Mouse (Mus musculus): ENCODE results near the gene 1810024B03Rik. TPM values are rescaled to one million over a fixed set of nuclear protein-coding genes. Genes with fewer than 3 reads are reported as not detected.

Gene 1810024B03Rik
- polyA plus RNA-seq, 1 experiment from 2014 or later, result 3.1 TPM

DNA sequence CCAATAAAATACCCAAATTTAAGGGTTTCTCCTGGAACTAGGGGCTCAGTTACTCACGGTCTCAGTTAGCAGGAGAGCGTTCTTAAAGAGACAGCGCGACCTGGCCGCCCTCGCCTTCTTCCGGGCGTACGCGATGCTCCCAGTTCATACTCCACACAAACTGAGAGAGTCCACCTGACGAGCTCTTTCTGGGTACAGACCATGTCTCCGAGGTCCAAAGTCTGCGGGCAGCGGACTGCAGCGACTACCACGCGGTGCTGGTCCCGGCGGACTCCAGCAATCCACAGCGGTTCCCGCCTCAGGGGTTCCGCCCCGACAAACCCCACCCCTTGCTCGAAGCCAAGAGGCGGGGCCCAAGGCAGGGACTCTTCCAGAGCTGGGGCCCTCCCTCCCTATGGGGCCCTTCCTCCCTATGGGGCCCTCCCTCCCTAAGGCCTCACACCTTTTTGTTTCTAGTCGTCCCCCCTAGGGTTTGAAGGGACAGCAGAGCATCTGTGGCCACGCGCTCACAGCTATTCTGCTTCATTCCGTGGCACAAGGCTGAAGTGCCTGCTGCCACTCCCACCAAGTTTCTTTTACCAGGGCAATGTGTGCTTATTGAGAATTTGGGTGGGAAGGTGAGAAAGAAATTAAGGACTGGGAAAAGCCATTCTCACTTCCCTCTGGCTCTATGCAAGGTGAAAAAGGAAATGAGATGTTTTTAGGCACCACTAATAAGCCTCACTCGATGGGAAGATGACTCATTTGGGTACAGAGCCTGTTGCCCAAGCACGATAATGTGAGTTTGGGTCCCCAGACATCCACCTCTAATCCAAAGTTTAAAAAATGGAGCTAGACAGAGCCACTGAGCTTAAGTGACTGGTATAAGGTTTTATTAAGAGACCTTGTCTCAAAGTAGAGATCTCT lies 64.7 kb downstream of the 1810024B03Rik start, which contains the start of gene Itpripl1:
TSS of gene Itpripl1 (minus strand) at position 285 of the 906 bp plus-strand sequence.
- H3K27ac ChIP-seq (ENCODE audit: low read length), result no peak within 1 kb of the TSS
- H3K9ac ChIP-seq (replicated peaks; ENCODE audit: low read depth, low read length), result peak within 1 kb of the TSS; percentile 46
- peaks cover 11% of the 10 kb centered on the region; the same call in 1 of the 2 replicates for H3K36me3 ChIP-seq (ENCODE audit: control insufficient read depth, insufficient read depth, low read length)
- no peaks in the 10 kb centered on the region for H3K27me3 ChIP-seq (ENCODE audit: control insufficient read depth, insufficient read depth, low read length)
- WGBS, result 3% methylated on average over 31 of the region's 31 CpGs
- H3K4me3 ChIP-seq (ENCODE audit: low read depth, low read length), result peak within 1 kb of the TSS; percentile 64
- H3K4me1 ChIP-seq (ENCODE audit: control insufficient read depth, insufficient read depth, low read length), result peaks cover 15% of the 10 kb centered on the region
- ATAC-seq (ENCODE audit: insufficient number of reproducible peaks, insufficient read depth, low FRiP score, low read depth), result peak; percentile 96
- peak within 1 kb of the TSS; percentile 93 for H3K4me2 ChIP-seq (replicated peaks; ENCODE audit: low read depth, low read length)
- H3K9me3 ChIP-seq (ENCODE audit: control insufficient read depth, low read depth, low read length), result no peaks in the 10 kb centered on the region

DNA sequence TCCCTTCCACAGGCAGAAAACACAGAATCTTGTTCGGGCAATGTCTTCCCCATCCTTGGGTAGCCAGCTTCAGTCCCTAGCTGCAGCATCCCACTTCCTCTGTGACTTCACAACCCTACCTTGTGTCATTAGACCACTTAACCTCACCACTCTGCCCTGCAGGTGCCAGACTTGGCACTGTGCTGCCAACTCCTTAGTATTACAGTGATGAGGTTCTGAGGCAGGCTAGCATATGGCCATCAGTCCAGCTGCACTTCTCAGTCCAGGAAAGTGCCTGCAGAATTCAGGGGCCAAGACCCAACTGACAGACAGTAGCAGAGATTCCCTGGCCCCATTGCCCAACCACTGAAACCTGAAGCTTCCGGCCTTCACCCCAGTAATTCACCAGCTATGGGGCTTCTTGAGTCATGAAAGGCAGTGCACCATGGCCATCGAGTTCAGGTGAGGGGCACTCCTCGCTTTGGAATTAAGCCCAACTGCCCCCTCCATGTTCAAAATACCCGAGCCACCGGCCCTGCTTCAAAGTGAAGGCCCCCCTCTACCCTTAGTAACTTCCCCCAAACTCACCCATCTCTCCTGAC lies 65.4 kb downstream of the 1810024B03Rik start:
- H3K27me3 ChIP-seq (ENCODE audit: control insufficient read depth, insufficient read depth, low read length), result no peaks in the 10 kb centered on the region
- peak overlapping the region; percentile 93 for H3K4me2 ChIP-seq (replicated peaks; ENCODE audit: low read depth, low read length)
- H3K9me3 ChIP-seq (ENCODE audit: control insufficient read depth, low read depth, low read length), result no peaks in the 10 kb centered on the region
- H3K4me1 ChIP-seq (ENCODE audit: control insufficient read depth, insufficient read depth, low read length), result peaks cover 15% of the 10 kb centered on the region
- peak overlapping the region; percentile 46 for H3K9ac ChIP-seq (replicated peaks; ENCODE audit: low read depth, low read length)
- no peak overlapping the region for H3K27ac ChIP-seq (ENCODE audit: low read length)
- H3K36me3 ChIP-seq (ENCODE audit: control insufficient read depth, insufficient read depth, low read length), result peaks cover 11% of the 10 kb centered on the region; the same call in 1 of the 2 replicates
- no peak for ATAC-seq (ENCODE audit: insufficient number of reproducible peaks, insufficient read depth, low FRiP score, low read depth)
- peak overlapping the region; percentile 64 for H3K4me3 ChIP-seq (ENCODE audit: low read depth, low read length)
- WGBS, result 10% methylated on average over 6 of the region's 6 CpGs

DNA sequence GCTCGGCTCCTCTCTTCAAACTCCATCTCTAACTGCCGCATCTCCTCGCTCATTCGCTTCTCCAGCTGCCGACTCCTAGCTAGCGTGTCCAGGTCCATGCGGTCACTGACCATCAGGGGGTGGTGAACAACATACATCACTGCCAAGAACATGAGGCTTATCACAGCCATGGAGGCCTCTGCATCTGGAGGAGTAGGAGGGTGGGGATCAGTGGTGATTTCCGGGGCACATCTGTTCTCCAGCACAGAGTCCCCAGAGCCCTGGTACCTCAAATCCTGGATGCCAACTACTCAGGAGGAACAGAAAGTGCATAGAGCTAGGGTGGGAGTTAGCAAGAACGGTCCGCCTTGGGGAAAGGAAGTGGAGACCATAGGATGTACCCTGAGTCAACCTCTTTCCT lies 66.0 kb downstream of the 1810024B03Rik start:
- Histone ChIP-seq H3K9ac (replicated peaks; ENCODE audit: low read depth, low read length) (no peak overlapping the region), H3K27ac (ENCODE audit: low read length) (no peak overlapping the region), H3K4me3 (ENCODE audit: low read depth, low read length) (peak overlapping the region; percentile 64), H3K27me3 (ENCODE audit: control insufficient read depth, insufficient read depth, low read length) (no peaks in the 10 kb centered on the region), H3K36me3 (ENCODE audit: control insufficient read depth, insufficient read depth, low read length) (peaks cover 11% of the 10 kb centered on the region; the same call in 1 of the 2 replicates), H3K4me1 (ENCODE audit: control insufficient read depth, insufficient read depth, low read length) (peaks cover 19% of the 10 kb centered on the region), H3K9me3 (ENCODE audit: control insufficient read depth, low read depth, low read length) (no peaks in the 10 kb centered on the region), H3K4me2 (replicated peaks; ENCODE audit: low read depth, low read length) (peak overlapping the region; percentile 93)
- 80% methylated on average over 10 of the region's 10 CpGs for WGBS
- no peak for ATAC-seq (ENCODE audit: insufficient number of reproducible peaks, insufficient read depth, low FRiP score, low read depth)

DNA sequence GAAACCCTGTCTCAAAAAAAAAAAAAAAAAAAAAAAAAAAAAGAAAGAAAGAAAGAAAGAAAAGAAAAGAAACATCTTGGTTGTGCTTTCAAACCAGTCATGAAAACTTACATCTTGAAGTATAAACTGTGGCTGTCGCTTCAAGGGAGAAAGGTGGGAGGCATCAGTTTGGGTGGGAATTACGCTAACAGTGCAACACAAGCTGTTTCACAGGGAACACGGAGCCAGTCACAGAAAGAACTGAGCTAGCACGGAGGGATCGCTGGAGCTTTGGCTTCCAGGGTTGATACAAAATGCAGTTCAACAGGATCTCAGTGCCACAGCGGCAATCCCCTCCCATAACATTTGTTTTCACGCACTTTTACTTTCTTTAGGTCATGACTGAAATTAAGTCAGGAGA lies 68.1 kb downstream of the 1810024B03Rik start:
- Histone ChIP-seq H3K9me3 (ENCODE audit: control insufficient read depth, low read depth, low read length) (no peaks in the 10 kb centered on the region), H3K27me3 (ENCODE audit: control insufficient read depth, insufficient read depth, low read length) (no peaks in the 10 kb centered on the region), H3K9ac (replicated peaks; ENCODE audit: low read depth, low read length) (no peak overlapping the region), H3K4me2 (replicated peaks; ENCODE audit: low read depth, low read length) (no peak overlapping the region), H3K4me3 (ENCODE audit: low read depth, low read length) (no peak overlapping the region), H3K4me1 (ENCODE audit: control insufficient read depth, insufficient read depth, low read length) (peaks cover 21% of the 10 kb centered on the region), H3K27ac (ENCODE audit: low read length) (no peak overlapping the region), H3K36me3 (ENCODE audit: control insufficient read depth, insufficient read depth, low read length) (peaks cover 11% of the 10 kb centered on the region; the same call in 1 of the 2 replicates)
- 91% methylated on average over 7 of the region's 7 CpGs for WGBS
- ATAC-seq (ENCODE audit: insufficient number of reproducible peaks, insufficient read depth, low FRiP score, low read depth), result no peak

DNA sequence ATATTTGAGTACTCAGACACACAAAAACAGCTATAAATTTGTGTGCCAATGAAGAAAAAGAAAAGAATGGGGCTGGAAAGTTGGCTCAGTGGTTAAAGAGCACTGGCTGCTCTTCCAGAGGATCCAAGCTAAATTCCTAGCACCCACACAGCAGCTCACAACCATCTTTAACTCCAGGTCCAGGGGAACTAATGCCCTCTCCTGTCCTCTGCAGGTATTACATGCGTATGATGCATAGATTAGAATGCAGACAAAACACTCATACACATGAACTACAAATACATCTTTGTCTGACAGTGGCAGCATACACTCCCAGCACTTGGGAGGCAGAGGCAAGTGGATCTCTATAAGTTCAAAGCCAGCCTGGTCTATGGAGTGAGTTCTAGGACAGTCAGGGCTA lies 68.5 kb downstream of the 1810024B03Rik start:
- no peaks in the 10 kb centered on the region for H3K27me3 ChIP-seq (ENCODE audit: control insufficient read depth, insufficient read depth, low read length)
- H3K27ac ChIP-seq (ENCODE audit: low read length), result no peak overlapping the region
- WGBS, result 100% methylated on average over 1 of the region's 1 CpGs

DNA sequence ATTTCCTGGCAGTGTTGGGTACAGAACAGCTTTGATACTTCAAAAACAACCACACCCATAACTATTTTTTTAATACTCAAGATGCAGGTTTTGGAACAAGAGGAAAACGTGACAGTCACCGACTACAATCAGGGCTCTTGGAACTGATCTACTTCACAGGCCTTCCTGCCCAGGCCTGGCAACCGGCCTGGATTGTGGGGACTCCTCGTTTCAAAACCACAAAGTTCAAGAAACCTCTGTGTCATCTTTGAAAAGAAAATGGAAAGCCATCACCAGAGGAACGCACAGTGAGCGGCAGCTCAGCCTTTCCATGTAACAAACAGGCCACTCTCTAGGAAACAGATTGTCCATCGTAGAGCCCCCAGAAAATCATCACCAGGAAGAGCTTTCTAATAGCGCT lies 69.0 kb downstream of the 1810024B03Rik start:
- Histone ChIP-seq H3K9ac (replicated peaks; ENCODE audit: low read depth, low read length) (no peak overlapping the region), H3K4me3 (ENCODE audit: low read depth, low read length) (no peak overlapping the region), H3K4me1 (ENCODE audit: control insufficient read depth, insufficient read depth, low read length) (peaks cover 26% of the 10 kb centered on the region), H3K4me2 (replicated peaks; ENCODE audit: low read depth, low read length) (no peak overlapping the region), H3K27ac (ENCODE audit: low read length) (no peak overlapping the region), H3K27me3 (ENCODE audit: control insufficient read depth, insufficient read depth, low read length) (no peaks in the 10 kb centered on the region), H3K36me3 (ENCODE audit: control insufficient read depth, insufficient read depth, low read length) (peaks cover 11% of the 10 kb centered on the region; the same call in 1 of the 2 replicates), H3K9me3 (ENCODE audit: control insufficient read depth, low read depth, low read length) (no peaks in the 10 kb centered on the region)
- WGBS, result 93% methylated on average over 8 of the region's 8 CpGs
- ATAC-seq (ENCODE audit: insufficient number of reproducible peaks, insufficient read depth, low FRiP score, low read depth), result no peak

More for the DNA sequence above, 68.5 kb downstream of the 1810024B03Rik start:
- Histone ChIP-seq H3K9ac (replicated peaks; ENCODE audit: low read depth, low read length) (no peak overlapping the region), H3K36me3 (ENCODE audit: control insufficient read depth, insufficient read depth, low read length) (peaks cover 11% of the 10 kb centered on the region; the same call in 1 of the 2 replicates), H3K9me3 (ENCODE audit: control insufficient read depth, low read depth, low read length) (no peaks in the 10 kb centered on the region), H3K4me1 (ENCODE audit: control insufficient read depth, insufficient read depth, low read length) (peaks cover 21% of the 10 kb centered on the region), H3K4me3 (ENCODE audit: low read depth, low read length) (no peak overlapping the region), H3K4me2 (replicated peaks; ENCODE audit: low read depth, low read length) (no peak overlapping the region)
- no peak for ATAC-seq (ENCODE audit: insufficient number of reproducible peaks, insufficient read depth, low FRiP score, low read depth)

DNA sequence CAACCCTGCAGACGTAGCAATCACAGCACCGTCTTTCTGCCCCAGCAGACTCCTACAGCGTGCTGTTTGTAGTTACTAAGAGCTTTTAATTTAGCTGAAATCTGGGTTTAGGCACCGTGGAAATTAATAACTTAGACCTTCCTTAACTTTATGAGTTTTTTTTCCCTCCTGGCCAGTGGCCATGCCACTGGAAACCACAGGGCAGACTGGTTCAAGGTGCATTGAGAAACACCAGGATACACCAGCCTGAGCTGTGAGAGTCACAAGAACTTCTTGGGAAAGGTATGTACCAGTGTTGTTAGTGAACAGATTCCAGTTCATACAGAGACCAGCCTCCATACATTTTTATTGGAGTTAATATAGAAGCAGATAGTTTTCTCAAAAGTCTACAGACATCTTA lies 69.6 kb downstream of the 1810024B03Rik start:
- no peaks in the 10 kb centered on the region for H3K27me3 ChIP-seq (ENCODE audit: control insufficient read depth, insufficient read depth, low read length)
- H3K9ac ChIP-seq (replicated peaks; ENCODE audit: low read depth, low read length), result no peak overlapping the region
- peaks cover 24% of the 10 kb centered on the region for H3K4me1 ChIP-seq (ENCODE audit: control insufficient read depth, insufficient read depth, low read length)
- no peak overlapping the region for H3K4me3 ChIP-seq (ENCODE audit: low read depth, low read length)
- no peak for ATAC-seq (ENCODE audit: insufficient number of reproducible peaks, insufficient read depth, low FRiP score, low read depth)
- WGBS, result 74% methylated on average over 4 of the region's 4 CpGs
- H3K9me3 ChIP-seq (ENCODE audit: control insufficient read depth, low read depth, low read length), result no peaks in the 10 kb centered on the region
- H3K4me2 ChIP-seq (replicated peaks; ENCODE audit: low read depth, low read length), result no peak overlapping the region
- peak overlapping the region; percentile 50; the same call in 1 of the 2 replicates for H3K27ac ChIP-seq (ENCODE audit: low read length)
- H3K36me3 ChIP-seq (ENCODE audit: control insufficient read depth, insufficient read depth, low read length), result peaks cover 11% of the 10 kb centered on the region; the same call in 1 of the 2 replicates

DNA sequence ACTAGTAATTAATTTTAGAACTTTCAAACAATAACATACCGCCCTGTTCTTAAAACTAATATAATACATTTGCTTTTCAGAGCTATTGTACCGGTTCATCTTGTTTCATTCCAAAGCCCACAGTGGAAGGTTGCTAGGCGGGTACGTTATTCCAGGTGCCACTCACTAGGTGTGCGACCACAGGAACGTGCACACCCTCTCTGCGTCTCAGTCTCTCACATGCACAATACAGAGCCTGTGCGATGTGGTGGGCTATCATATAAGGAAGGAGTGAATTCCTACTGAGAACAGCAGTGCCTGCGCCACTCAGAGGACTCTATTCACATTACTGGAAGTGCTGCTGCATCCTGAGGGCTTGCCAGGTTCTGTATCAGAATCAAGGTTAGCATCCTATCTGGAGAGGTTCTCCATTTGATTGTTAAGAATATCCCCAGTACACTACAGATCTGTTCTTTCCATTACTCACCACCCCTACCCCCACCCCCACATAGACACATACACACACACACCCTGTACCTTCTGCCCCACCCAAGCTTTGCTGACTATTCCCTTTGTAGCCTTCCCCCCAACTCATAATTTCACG lies 70.2 kb downstream of the 1810024B03Rik start:
- Histone ChIP-seq H3K9me3 (ENCODE audit: control insufficient read depth, low read depth, low read length) (no peaks in the 10 kb centered on the region), H3K36me3 (ENCODE audit: control insufficient read depth, insufficient read depth, low read length) (peaks cover 11% of the 10 kb centered on the region; the same call in 1 of the 2 replicates), H3K4me2 (replicated peaks; ENCODE audit: low read depth, low read length) (no peak overlapping the region), H3K27ac (ENCODE audit: low read length) (peak overlapping the region; percentile 50; the same call in 1 of the 2 replicates), H3K9ac (replicated peaks; ENCODE audit: low read depth, low read length) (no peak overlapping the region), H3K4me3 (ENCODE audit: low read depth, low read length) (no peak overlapping the region), H3K27me3 (ENCODE audit: control insufficient read depth, insufficient read depth, low read length) (no peaks in the 10 kb centered on the region), H3K4me1 (ENCODE audit: control insufficient read depth, insufficient read depth, low read length) (peaks cover 25% of the 10 kb centered on the region)
- no peak for ATAC-seq (ENCODE audit: insufficient number of reproducible peaks, insufficient read depth, low FRiP score, low read depth)
- WGBS, result 48% methylated on average over 10 of the region's 10 CpGs

Data from stomach, embryonic 14.5 days (tissue).